Mouse (Mus musculus) thymus, adult 2 months (tissue): ENCODE data around the gene Tle4. TPM values are rescaled to one million over a fixed set of nuclear protein-coding genes. Genes with fewer than 3 reads are reported as not detected.

Experiments
- DNase-seq: peaks from one replicate; pipeline ENCODE4 v3.0.0; 2021
- H3K27ac ChIP-seq: fragments of 200-500 bp; 2 replicates; pipeline ENCODE4 v1.5.1; 2012; ENCODE audit warnings: low read length, control low read depth; ENCODE audit not compliant: control insufficient read depth, insufficient read depth
- H3K27me3 ChIP-seq: fragments of 200-500 bp; 2 replicates; pipeline ENCODE4 v1.6.1; 2012; ENCODE audit warnings: mild to moderate bottlenecking, low read length, moderate library complexity, mixed read lengths; ENCODE audit not compliant: control insufficient read depth, insufficient read depth
- H3K36me3 ChIP-seq: fragments of 200-500 bp; 2 replicates; pipeline ENCODE4 v1.6.1; 2012; ENCODE audit warnings: mild to moderate bottlenecking, low read length, moderate library complexity; ENCODE audit not compliant: control insufficient read depth, insufficient read depth
- H3K4me1 ChIP-seq: fragments of 200-500 bp; replicated peaks from 2 replicates; pipeline ENCODE4 v1.6.1; 2012; ENCODE audit warnings: low read length; ENCODE audit not compliant: control insufficient read depth, insufficient read depth
- H3K4me3 ChIP-seq: fragments of 200-500 bp; 2 replicates; pipeline ENCODE4 v1.5.1; 2012; ENCODE audit warnings: mild to moderate bottlenecking, low read length, control low read depth, moderate library complexity; ENCODE audit not compliant: control insufficient read depth, insufficient read depth
- CTCF ChIP-seq: fragments of 200-500 bp; IDR thresholded peaks from 2 replicates; pipeline ENCODE4 v1.5.1; 2012; ENCODE audit warnings: mild to moderate bottlenecking, control low read depth, low read length, moderate library complexity, borderline replicate concordance; ENCODE audit not compliant: control insufficient read depth, poor library complexity, insufficient read depth; ENCODE audit errors: extremely low read depth
- POLR2A ChIP-seq: fragments of 200-500 bp; IDR thresholded peaks from 2 replicates; pipeline ENCODE4 v1.6.1; 2012; ENCODE audit warnings: mild to moderate bottlenecking, low read length, control low read depth, moderate library complexity; ENCODE audit not compliant: control insufficient read depth, poor library complexity, insufficient read depth; ENCODE audit errors: extremely low read depth
- WGBS: fragments of 180-500 bp; shearing (Covaris S2); methylation state at CpG from one replicate; pipeline ENCODE4 v1.1.7; 2018; 5-methylcytosine and 5-hydroxymethylcytosine counted together
- polyA plus RNA-seq: library from polyadenylated mRNA; depleted of rRNA; stranded (reverse); fragments of >200 nt; gene quantifications from 2 replicates; pipeline ENCODE4 v1.2.3, GENCODE M21; 2012

Gene Tle4
- polyA plus RNA-seq, 1 experiment, result 17.8 TPM

DNA sequence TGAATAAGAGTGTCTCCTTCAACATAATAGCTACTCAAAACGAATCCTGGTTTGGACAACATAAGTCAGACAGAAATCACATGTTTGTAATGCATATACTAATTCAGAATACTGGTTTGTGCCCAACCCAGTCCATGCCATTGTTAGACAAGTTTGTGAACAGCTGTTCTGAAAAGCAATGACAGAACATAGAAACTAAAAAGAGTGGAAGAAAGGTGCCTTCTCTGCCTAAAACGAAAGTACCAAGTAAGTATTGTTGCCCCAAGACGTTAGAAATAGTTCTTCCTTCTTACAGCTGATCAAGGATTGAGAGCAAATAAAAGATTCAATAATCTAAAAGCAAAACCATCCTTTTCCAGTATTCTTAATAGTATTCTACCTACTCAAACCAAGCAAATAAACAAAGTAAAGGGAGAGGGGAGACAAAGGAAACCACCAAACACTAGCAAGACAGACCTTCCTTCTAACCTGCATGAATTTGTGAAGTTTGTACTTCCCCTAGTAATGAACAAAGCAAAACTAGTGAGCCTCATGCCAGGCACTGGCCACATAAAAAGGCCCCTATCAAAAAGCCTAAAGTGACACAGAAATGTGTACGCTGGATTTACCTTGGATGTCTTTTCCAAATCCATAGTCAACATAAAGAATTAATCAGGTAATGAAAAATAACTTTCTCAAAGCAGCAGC is 34.4 kb downstream of the Tle4 start:
- 23% methylated on average over 4 of the region's 4 CpGs for WGBS
- no peaks in the 10 kb centered on the region for H3K27me3 ChIP-seq
- no peaks in the 10 kb centered on the region for H3K4me1 ChIP-seq
- no peak for DNase-seq
- no peak overlapping the region for H3K4me3 ChIP-seq
- no peak overlapping the region for H3K27ac ChIP-seq
- TF ChIP-seq CTCF (no peak), POLR2A (no peak)
- H3K36me3 ChIP-seq, result no peaks in the 10 kb centered on the region

DNA sequence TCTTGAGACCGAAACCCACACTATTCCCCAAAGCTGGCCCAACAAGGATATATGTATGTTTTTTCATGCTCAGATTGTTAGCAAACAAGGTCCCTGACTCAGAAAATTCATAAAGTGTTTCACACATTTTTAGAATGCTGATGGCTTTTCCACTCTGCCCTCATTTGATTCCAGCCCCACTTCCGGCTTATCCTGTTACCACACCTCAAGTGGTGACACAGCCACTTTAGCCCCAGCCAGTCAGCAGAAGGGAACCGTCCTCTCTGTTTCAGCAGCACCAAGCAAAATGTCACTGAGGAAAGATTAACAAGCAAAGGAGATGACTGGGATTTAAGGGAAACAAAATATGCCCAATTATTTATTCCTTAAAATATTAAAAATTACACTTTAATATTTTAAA is 50.0 kb downstream of the Tle4 start:
- over 99% methylated on average over 3 of the region's 3 CpGs for WGBS
- no peaks in the 10 kb centered on the region for H3K4me1 ChIP-seq
- H3K4me3 ChIP-seq, result no peak overlapping the region
- no peak for TF ChIP-seq CTCF
- no peak for TF ChIP-seq POLR2A
- H3K27ac ChIP-seq, result no peak overlapping the region
- H3K36me3 ChIP-seq, result no peaks in the 10 kb centered on the region
- no peaks in the 10 kb centered on the region for H3K27me3 ChIP-seq
- DNase-seq, result no peak

DNA sequence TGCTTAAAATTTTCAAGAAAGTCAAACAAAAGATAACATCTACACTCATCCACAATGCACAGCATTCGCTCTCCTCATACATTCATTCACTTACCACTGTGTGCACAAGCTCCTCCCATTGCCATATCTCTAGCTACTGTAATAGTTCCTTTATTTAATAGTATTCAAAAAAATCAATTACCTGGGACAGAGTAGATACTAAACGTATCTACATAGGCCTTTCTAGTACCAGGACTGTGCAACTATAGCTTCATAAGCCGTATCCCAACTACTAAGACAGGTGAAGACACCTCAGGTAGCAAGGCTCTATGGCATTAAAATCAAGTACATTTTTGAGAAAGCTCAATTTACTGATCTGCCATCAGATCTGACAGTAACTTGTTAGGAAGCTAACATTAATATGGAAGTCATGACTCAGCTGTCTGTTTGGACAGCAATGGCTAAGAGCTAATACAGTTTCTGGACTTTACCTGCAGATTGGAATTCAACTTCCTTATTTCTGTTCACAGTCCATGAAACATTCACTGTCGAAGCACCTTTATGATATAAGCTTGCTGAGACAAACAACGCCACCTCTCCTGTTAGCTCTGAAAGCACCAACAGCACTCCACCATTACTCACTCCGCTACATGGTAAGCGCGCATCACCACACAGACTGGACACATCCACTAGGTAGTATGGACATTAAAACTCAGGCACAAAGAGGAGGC is 50.6 kb downstream of the Tle4 start:
- Histone ChIP-seq H3K27me3 (no peaks in the 10 kb centered on the region), H3K36me3 (no peaks in the 10 kb centered on the region), H3K27ac (no peak overlapping the region), H3K4me3 (no peak overlapping the region), H3K4me1 (no peaks in the 10 kb centered on the region)
- TF ChIP-seq POLR2A, result no peak
- no peak for TF ChIP-seq CTCF
- WGBS, result 97% methylated on average over 8 of the region's 8 CpGs
- no peak for DNase-seq

DNA sequence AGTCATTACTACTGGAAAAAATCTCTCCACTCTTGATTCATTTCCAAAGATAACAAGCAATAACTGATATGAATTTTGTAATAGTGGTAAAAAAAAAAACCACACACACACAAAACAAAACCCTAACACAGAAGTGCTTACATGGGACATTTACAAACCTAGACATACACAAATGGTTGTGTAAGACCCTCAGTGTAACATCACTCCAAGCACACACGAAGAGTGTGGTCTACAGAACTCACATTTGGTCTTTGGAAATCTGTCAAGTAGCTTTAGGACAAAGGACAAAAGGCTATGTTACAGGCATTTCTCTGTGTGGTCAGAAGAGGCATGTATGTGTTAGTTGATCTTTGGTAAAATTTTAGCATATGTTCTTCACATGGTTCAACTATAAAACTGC is 52.4 kb downstream of the Tle4 start:
- H3K27me3 ChIP-seq, result no peaks in the 10 kb centered on the region
- WGBS, result 93% methylated on average over 1 of the region's 1 CpGs
- H3K36me3 ChIP-seq, result no peaks in the 10 kb centered on the region
- no peak overlapping the region for H3K27ac ChIP-seq
- no peak overlapping the region for H3K4me3 ChIP-seq
- H3K4me1 ChIP-seq, result no peaks in the 10 kb centered on the region
- no peak for DNase-seq
- TF ChIP-seq CTCF (no peak), POLR2A (no peak)

DNA sequence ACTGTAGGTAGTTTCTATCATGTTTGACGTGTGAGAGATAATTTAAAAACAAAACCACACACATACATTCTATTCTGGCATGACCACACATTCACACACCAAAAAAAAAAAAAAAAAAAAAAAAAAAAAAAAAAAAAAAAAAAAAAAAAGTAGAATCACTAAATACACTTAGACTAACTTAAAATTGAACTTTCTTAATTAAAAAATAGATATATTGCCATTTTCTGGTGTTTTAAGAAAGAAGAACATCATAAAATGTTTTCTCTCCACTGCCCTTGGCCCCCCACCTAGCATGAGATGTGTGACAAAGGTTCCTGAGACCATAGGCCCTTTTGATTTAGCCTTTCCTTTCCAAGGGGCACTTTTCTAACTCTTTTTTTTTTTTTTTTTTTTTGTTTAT is 54.5 kb downstream of the Tle4 start:
- TF ChIP-seq CTCF (no peak), POLR2A (no peak)
- 67% methylated on average over 1 of the region's 1 CpGs for WGBS

DNA sequence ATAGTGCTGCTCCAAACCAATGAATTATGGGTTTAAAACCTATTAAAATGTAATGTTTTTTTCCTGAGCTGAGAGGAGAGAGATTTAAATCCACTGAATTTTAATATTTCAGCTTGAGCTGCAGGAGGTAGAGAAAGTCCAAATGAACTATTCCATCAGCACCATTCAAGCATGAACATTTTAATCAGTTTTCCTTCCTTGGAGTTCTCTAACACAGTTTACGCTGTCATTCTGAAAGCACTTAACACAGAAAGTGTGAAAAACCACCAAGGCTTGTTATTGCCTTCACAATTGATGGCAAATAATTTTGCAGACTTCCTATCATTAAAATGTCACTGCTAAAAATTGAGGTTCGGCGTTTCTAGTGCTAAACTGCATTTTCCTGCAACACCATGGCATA is 57.2 kb downstream of the Tle4 start:
- Histone ChIP-seq H3K4me1 (no peaks in the 10 kb centered on the region), H3K27ac (no peak overlapping the region), H3K36me3 (no peaks in the 10 kb centered on the region), H3K27me3 (no peaks in the 10 kb centered on the region), H3K4me3 (no peak overlapping the region)
- DNase-seq, result no peak
- TF ChIP-seq POLR2A, result no peak
- TF ChIP-seq CTCF, result no peak
- WGBS, result 93% methylated on average over 3 of the region's 3 CpGs

More for the DNA sequence above, 54.5 kb downstream of the Tle4 start:
- Histone ChIP-seq H3K27ac (no peak overlapping the region), H3K27me3 (no peaks in the 10 kb centered on the region), H3K4me3 (no peak overlapping the region), H3K36me3 (no peaks in the 10 kb centered on the region), H3K4me1 (no peaks in the 10 kb centered on the region)
- no peak for DNase-seq
